Mouse (Mus musculus): ENCODE data around the gene Gstm3.
"Not testable (repeated sequence)": the region's sequence is repeated elsewhere in the genome, so short reads cannot be mapped to it uniquely, and the experiment has no call there.

Gstm3 gene

DNA sequence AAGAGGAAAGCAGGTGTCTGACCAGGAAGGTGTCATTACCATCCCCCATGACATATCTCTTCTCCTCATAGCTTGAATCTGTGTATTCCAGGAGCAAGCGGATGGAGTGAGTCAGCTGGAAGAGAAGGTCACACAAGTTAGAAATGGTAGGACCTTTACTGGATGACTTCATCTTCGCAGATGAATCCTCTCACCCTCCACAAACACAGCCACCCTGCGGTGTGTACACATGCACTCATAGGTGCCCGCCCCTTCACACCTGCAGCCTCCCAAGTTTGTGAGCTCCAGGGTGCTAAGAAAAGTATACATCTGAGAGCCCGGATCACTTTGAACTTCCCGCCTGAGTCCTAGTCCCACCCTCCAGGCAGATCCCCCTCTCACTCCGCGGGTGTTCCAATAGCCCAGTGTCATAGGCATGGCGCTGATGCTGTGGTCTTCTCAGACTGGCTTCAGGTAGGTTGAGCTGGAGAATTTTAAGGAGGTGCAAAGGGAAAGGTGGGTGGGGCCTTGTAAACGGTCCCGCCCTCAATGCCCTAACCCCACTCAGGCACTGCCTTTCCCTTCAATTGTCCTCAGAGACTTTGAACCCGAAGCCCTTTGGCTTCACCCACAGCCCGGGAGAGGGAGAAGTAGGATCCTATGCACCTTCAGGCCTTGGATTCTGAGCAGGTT is at the start of gene Gstm3:
TSS of gene Gstm3 (minus strand) at position 560 of the 672 bp plus-strand sequence.
- DNase-seq: no peak

DNA sequence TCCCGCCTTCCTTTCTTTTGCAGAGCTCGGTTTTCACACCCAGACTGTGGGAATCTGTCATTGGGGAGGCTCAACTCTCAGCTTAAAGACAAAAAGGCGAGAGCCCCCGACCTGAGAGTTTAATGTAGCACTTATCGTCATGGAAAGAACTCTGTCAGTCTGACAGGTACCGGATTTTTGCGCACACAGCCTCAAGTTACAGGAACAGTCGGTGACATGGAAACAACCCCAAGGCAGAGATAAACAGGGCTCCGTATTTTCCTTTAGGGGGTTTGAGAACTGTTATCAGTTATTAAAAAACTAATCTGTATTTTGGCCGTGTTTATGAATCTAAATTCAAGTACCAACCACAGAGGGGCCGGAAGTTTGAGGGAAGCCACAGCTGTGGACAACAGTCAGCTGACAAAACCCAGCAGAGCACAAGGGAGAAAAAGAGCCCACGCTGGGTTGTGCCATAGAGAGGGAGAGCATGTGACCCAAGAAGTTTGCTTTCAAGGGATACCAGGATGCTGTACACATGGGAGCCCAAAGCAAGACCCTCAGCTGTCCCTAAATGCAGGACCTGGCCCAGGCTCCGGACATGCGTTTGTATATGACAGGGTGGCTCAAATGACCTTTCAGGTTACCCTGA is 49.2 kb upstream of the Gstm3 start:
- DNase-seq: peak; percentile 12 to 14

DNA sequence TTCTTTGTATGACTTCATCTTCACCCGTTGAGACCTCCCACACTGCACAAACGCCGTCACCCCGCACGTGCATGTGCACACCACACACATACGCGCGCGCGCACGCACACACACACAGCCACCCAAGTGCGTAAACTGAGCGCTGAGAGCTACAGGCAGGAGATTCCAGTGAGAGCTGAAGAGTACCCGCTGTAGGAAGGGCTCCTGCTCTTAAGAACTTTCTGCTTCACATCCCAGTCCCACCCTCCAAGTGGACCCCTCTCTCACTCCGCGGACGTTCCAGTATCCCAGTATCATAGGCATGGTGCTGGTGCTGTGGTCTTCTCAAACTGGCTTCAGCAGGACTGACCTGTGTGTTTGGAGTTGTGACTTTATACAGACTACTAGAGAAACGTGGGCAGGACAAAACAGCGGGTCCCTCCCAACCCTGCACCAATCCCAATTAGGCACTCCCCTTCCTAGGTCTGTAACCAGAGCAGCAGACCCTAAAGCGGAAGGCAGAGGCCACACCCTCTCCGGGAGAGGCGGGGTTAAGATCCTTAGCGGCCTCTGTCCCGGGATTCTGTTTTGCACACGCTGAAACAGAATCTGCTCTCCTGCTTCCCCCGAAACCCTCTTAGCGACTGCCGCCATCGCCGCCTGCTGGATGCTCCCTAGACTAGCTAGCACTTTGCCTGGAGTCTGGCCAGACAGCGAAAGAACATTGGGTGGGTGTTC is 48.5 kb upstream of the Gstm3 start, which contains the start of gene Gstm1:
TSS of gene Gstm1 (minus strand) at position 501 of the 717 bp plus-strand sequence.
- DNase-seq: peak; percentile 86 to 92

DNA sequence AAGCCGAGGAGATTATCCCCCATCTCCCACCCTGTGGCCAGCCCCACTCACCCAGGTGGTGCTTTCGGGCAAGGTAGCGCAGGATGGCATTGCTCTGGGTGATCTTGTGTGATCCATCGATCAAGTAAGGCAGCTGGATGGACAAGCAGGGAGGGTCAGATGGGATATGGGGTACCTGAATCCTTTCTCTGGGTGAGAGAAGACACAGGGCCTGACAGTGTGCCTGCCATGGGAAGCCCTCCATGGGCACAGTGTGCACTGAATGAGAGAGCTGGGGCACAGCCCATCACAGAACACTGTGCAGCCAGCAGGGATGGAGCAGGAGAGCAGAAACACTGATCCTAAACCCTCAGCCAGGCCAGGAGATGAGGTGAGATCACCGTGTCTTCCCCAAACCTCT is 47.4 kb upstream of the Gstm3 start:
- not testable (repeated sequence) for DNase-seq

DNA sequence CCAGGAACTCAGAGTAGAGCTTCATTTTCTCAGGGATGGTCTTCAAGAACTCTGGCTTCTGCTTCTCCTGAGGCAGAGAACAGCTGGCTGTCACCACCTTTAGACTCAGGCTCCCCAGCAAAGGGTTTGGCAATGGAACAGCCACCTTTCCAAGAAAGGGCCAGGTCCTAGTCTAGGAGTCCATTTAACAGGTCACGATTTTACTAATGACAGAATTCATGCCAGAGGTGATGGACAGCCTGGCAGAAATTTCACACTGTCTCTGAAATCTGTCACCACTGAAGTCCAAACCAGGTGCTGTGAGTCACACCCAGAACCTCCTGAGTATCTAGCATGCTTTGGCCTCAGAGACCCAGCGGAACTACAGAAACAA is 45.9 kb upstream of the Gstm3 start:
- no peak for DNase-seq

DNA sequence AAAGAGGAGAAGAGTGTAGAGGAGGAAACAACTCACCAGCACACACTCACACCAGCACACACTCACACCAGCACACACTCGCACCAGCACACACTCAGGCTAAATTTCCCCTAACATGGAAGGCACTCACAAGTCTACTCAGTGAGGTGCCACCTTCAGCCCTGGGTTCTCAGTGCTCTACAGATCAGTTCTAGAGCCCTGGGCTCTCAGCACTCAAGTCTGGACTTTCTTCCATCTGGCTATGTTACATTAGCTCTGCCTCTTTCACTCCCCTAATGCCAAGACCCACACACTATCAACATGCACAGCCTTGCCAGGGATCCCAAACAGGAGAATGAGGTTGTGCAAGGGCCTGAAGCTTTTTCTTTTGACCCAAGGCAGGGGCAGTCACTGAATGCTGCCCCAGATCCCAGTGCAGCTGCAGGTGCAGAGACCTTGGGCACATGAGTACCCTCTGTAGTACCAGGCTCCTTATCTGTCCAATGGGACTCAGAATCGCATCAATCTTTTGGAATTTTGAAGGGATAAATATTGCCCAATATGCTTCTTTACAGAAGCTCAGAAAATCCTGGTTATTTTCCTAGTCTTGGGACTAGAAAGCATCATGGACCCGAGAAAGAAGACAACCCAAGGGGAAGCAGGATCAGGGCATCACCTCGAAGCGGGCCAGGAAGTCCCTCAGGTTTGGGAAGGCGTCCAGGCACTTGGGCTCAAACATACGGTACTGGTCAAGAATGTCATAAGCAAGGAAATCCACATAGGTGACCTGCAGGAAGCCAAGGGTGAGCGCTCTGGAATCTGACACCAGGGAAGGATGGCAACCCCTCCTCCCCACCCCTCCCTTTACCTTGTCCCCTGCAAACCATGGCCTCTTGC is 45.3 kb upstream of the Gstm3 start:
- DNase-seq: no peak

DNA sequence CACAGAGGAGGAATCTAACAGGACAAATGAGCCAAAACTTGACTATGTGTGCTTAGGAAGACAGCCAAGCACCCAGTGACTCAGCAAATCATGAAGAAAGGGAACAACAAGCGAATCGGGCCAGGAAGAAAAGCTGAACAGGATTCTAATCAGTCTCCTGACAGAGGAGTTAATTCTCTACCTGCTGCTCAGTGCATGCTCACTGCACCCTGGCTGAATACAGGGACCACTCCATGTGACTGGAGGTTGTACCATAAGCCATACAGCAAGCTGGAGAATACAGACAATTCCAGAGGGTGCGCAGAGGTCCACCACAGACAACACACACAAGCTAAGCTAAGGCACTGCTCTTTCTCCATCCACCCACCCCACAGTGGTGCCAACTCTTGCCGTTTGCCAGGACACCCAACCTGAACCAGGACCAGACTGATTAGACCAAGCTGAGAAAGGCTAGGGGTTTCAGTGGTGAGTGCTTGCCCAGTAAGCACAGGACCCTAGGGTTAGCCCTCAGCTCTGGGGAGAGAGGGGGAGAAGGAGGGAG is 44.3 kb upstream of the Gstm3 start:
- no peak for DNase-seq

DNA sequence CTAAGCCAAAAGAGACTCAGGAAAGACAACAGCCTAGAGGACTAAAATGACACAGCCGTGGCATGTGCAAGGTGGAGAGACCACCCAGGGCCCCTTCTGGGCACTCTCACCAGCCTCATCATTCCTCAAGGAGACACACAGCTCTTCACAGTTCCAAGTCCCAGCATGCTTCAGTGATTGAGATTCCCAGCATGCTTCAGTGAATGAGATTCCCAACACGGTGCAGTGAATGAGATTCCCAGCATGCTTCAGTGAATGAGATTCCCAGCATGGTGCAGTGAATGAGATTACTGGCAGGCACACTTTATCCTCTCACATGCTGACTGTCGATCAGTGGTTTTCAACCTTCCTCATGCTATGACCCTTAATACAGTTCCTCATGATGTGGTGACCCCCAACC is 42.5 kb upstream of the Gstm3 start:
- DNase-seq: no peak

DNA sequence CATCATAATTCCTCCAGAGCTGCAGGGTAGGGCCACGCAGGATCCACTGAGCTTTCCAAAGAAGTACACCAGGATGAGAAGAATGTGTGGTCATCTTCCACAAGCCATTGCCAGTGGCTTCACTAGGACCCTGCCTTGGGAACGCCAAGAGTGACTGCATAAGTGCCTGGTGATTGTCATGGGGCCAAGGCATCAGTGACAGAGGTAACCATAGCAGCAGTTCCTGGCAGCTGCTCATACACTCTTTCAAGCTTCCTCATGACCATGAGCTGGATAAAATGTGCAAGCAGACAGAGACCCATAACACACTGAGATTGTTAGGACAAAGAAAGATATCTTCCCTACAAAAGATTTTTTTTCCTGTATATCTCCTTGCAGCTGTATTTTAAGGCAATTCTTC is 41.2 kb upstream of the Gstm3 start:
- no peak for DNase-seq

DNA sequence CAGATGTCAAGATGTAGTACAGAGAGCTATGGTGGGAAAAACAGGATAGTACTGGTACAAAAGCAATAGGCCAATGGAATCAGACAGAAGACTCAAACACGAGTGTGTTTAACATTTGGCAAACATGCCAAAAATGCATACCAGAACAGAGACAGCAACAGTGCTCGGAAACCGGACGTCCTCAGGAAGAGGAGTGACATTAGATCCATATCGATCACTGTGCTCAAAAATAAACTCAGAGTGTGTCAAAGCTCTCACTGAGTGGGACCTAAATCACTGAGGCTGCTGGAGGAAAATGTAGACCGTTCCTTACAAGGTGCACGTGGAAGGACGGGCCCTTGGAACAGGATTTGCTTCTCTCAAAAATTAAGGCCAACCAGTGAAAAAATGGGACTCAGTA is 32.9 kb upstream of the Gstm3 start:
- no peak for DNase-seq

DNA sequence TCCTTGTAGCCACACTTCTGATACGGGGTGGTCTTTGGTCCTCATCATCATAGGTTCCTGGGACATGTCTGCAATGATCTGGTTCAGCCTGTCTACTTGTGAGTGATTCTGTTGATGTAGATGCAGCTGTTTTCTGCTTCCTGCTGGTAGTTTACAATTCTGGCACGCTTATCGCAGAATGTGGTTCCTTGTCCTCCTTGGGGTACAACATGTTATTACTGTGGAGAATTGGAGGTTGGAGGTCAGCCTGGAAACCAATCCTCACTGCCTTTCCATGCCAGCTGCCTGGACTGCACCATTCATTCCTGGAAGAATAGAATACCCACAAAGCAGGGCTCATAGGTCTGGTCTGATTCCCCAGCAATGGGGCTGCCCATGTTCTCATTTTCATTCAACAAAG is 30.4 kb upstream of the Gstm3 start:
- no peak for DNase-seq

DNA sequence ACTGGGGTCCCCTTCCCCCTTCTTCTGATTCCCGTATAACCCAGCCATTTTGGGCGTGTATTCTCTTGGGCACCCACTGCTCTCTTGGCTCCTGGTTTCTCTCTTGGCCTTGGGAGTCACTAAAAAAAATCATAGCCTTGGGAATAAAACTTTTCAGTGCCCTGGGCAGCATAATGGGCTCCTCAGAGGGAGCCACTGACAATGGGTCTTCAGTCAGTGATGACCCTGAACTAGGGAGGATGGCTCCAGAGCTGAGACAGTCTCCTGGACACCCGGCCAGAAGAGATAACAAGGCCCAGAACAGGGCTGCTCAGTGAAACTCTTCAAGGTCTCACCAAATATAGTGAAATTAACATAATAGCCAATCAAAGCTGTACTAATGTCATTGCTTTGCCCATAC is 29.5 kb upstream of the Gstm3 start:
- DNase-seq: no peak

DNA sequence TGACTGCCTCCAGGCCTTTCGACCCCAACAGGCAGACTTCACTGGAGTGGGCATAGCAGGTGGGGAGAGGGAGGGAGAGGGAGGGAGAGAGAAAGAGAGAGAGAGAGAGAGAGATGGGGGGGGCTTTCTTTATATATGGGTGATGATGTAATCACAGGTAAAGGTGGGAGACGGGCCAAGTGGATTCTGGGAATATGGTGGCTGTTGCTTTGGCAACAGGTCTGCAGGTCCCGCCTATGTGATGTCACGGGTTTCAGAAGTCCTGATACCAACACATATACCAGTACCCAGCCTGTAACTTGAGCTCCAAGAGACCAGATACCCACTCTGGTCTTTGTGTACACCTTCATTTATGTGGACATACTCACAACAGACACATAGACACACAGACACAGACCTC is 27.5 kb upstream of the Gstm3 start:
- no peak for DNase-seq

DNA sequence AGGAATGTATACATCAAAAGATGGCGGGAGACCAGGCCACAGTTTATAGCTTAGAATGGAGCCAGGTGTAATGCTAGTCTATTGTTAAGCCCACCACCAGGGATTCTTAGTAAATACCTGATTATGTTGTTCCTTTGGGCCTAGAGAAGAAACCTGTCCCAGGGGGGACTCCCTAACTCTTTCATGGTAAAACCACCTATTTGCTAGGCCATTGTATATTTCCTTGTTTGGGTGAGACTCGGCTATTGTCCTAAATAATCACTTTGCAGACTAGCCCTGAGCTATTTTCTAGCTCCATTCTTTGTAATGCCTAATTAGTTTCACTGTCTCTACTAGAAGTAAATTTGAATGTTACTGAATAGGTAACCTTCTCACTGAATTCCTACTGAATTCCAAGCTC is 26.9 kb upstream of the Gstm3 start:
- DNase-seq: not testable (repeated sequence)

DNA sequence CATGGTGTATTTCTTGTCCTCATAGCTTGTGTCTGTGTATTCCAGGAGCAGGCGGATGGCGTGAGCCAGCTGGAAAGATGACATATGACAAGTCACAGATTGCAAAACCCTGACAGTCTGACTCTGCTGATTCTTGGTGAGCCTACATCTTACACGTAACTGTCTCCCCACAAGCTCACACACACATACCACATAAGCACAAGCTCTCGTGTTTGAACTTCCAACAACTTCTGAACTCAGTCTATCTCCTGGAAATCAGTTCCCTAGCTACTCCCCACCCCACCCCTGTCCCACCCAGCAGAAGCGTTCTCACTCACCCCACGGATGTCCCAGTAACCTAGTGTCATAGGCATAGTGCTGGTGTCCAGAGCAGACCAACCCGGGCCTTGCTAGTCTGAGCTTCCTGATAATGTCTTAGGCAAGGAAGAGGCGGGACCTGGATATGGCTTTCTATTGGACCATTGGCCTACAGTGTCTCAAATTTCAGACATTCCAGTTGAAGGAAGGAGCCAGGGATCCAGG is 17.0 kb upstream of the Gstm3 start, which contains the start of gene Gstm2:
TSS of gene Gstm2 (minus strand) at position 413 of the 522 bp plus-strand sequence.
- no peak for DNase-seq

DNA sequence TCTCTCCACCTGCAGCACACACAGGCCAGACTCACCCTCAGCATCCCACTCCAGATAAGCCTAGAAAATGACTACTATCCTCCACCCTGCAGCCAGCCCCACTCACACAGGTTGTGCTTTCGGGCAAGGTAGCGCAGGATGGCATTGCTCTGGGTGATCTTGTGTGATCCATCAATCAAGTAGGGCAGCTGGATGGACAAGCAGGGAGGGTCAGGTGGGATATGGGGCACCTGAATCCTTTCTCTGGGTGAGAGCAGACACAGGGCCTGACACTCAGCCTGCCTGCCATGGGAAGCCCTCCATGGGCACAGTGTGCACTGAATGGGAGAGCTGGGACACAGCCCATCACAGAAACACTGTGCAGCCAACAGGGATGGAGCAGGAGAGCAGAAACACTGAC is 16.1 kb upstream of the Gstm3 start:
- not testable (repeated sequence) for DNase-seq

DNA sequence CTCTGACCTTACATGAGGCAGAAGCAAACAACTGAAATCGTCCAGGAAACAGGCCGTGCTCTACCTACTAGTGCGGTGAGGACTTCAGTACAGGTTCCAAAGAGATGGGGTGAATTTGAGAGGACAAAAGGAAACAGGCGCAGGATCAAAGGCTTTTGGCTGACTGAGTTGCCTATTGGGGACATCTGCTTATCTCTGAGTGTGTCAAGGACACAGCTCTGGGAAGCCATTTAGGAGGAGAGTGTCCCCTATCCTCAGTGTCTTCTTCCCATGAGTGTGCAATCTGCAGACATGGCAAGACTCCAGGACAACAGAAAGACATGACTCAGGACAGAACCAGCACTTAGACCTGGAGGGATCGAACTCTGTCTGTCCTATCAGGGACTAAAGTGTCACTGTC is 15.4 kb upstream of the Gstm3 start:
- no peak for DNase-seq

DNA sequence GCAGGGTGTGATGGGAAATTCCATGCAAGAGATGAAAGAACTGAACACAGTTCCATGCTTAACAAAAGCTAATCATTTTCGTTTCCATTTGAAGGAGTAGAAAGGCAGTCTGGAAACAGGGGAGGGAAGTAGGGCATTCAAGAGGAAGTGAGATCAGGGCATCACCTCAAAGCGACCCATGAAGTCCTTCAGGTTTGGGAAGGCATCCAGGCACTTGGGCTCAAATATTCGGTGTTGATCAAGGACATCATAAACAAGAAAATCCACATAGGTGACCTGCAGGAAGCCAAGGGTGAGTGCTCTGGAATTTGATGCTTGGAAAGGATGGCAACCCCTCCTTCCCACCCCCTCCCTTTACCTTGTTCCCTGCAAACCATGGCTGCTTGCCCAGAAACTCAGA is 14.7 kb upstream of the Gstm3 start:
- DNase-seq: no peak

DNA sequence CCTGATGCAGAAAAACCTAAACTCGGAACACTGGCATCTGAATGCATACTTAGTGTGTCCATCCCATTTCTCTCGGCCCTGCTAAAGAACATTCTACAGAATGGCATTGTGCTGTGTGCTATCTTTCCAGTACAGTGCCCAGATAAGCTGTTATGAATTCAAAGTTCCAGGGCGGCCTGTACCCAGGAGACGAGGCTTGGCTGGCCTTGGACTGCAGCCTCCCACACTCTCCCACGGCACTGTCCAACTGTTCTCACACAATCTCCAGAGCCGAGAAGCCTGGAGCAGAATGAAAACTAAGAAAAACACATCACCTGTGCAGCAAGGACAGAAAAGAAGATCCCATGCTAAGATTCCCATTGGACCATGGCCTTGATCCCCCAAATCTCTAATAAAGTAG is 13.6 kb upstream of the Gstm3 start:
- no peak for DNase-seq

DNA sequence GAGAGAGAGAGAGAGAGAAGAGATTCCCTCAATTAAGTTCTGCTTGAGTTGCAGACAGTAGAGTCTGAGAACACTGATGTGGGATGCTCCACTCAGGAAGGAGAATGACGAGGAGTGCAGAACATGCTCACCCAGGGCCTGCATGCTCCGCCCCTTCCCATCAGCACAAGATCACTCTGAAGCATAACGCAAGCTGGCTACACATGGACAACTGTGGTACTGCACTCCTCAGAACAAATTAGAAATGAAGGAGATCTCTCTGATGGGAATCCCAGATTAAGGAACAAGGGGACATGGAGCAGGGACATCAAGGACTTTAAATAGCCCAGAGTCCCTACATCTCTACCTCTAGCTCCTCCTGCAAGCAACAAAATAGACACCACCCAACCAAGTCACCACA is 12.2 kb upstream of the Gstm3 start:
- DNase-seq: no peak

DNA sequence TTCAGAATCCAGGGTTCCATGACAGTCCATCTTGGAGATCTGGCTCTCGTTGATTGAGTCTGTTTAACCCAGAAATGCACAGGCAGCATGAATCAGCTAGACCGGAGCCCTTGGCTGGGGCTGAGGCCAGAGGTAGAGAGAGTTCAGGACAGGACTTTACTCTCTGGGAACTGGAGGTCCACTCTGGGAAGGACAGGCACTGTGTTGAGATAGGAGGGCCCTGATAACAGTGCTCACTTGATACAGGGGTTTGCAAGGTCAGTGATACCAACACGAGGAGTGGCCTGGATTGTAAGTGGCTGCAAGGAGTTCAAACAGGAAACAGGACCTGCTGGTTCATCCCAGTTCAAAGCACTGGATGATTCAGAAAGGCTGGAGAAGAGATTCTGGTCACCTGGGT is 8.6 kb upstream of the Gstm3 start:
- DNase-seq: no peak

DNA sequence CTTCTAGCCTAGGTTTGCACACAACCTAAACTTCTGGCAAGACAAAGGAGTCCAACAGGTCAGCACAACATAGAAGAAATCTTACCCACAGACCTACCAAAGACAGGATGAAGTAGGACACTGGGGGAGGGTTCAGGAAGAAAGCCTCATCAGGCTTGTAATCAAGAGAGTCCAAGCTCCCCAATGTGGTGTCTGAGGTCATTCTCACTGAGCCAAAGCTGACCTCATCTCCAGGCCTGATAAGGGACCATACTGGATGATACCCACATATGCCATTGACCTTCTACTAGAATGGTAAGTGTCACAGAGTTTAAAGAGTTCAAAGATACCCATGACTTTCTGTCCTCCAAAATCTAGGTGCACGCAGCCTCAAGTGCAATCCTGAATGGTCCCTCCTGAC is 5.2 kb upstream of the Gstm3 start:
- DNase-seq: no peak

DNA sequence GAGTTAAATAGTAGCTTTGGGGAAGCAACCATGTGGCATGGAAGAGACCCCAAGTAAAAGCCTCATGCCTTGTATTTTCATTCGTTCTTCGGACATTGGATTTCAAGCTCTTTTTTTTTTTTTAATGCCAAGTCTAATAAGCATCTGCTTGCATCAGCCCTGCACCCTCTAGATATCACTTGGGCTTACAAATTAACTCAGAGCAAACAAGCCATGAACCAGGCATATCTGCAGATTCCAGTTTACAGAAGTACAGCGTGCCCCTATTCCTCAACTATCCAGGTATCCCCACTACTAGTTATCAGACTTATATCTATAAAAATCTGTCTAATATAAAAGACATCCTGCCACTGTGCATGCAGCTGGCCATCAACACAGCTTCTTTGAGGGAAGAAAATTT is 3.0 kb upstream of the Gstm3 start:
- no peak for DNase-seq

All from cerebellum, postnatal 25 days (tissue).